Mouse (Mus musculus): ENCODE measurements around the gene Cog2. TPM values are rescaled to one million over a fixed set of nuclear protein-coding genes. Genes with fewer than 3 reads are reported as not detected.
A peak's percentile ranks its signal among the peaks of the same experiment; 100 is the strongest.

Gene Cog2
- polyA plus RNA-seq, 1 experiment from 2014 or later: 41.4 TPM

DNA sequence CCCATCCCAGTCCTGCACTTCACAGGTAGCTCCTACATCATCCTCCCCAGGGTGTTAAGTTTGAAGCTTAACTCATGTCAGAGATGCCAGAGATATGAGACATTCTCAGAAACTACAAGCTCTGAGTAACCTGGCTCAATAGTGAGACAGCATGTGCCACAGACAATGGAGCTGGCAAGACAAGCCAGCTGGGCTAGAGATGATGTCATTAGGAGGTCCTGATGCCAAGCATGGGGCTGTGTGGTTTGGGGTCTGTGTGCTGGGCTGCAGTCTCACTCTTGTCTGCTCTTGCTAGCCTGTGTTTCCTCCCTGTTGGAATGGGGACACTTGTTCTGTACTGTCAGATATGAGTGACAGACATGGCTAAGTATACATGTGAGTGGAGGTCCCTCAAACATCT, 14.9 kb upstream of the Cog2 start:
- no peak overlapping the region for H3K27ac ChIP-seq (ENCODE audit: low read depth, low read length)
- ATAC-seq (replicated peaks; ENCODE audit: low FRiP score): no peak
- H3K27me3 ChIP-seq (ENCODE audit: control insufficient read depth, insufficient read depth, low read length): no peaks in the 10 kb centered on the region
- H3K9ac ChIP-seq (ENCODE audit: low read length): no peak overlapping the region
- no peak for DNase-seq (ENCODE audit: low spot score)
- no peaks in the 10 kb centered on the region for H3K4me1 ChIP-seq (replicated peaks; ENCODE audit: control insufficient read depth, insufficient read depth, low read length)
- H3K36me3 ChIP-seq (ENCODE audit: control insufficient read depth, insufficient read depth, low read length): no peaks in the 10 kb centered on the region
- no peak overlapping the region for H3K4me3 ChIP-seq (ENCODE audit: low read depth, low read length)
- H3K9me3 ChIP-seq (ENCODE audit: control insufficient read depth, low read length): no peaks in the 10 kb centered on the region
- no peak overlapping the region for H3K4me2 ChIP-seq (ENCODE audit: low read depth, low read length, severe bottlenecking)

DNA sequence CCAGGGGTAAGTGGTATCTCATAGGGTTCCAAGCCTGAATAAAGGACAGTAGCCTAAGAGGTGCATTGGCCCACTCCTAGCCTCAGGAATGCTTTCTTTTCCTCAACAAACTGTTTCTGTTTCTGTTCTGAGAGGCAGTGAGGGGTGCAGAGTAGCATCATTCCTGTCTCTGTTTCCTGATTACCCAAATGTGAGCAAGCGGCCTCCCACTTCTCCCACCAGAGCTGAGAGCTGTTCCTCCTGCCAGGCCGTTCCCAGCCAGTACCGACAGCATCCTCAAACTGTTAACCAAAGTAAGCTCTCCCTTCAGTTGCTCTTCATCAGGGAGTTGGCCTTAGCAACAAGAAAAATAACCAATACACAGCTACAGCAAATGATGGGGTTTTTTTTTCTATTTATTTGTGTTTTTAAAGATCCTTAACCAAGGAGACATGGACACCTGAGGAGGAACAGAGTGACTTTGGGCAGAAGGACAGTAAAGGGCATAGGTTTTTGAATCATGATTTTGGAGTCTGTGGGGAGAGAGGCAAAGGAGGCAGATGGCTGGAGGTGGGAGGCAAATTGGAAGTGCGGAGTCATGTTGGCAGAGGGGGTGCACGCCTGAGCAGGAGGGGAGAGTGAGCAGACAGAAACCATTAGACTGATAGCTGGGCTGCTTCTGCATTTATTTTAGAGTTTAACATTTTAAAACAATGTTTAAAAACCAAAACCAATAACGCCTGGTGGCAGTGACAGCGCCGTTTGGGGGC, 12.8 kb upstream of the Cog2 start:
- Histone ChIP-seq H3K36me3 (ENCODE audit: control insufficient read depth, insufficient read depth, low read length) (no peaks in the 10 kb centered on the region), H3K27ac (ENCODE audit: low read depth, low read length) (no peak overlapping the region), H3K4me2 (ENCODE audit: low read depth, low read length, severe bottlenecking) (no peak overlapping the region), H3K9me3 (ENCODE audit: control insufficient read depth, low read length) (no peaks in the 10 kb centered on the region), H3K4me3 (ENCODE audit: low read depth, low read length) (no peak overlapping the region), H3K27me3 (ENCODE audit: control insufficient read depth, insufficient read depth, low read length) (no peaks in the 10 kb centered on the region), H3K4me1 (replicated peaks; ENCODE audit: control insufficient read depth, insufficient read depth, low read length) (no peaks in the 10 kb centered on the region), H3K9ac (ENCODE audit: low read length) (no peak overlapping the region)
- WGBS: 80% methylated on average over 8 of the region's 8 CpGs
- ATAC-seq (replicated peaks; ENCODE audit: low FRiP score) (no peak), DNase-seq (ENCODE audit: low spot score) (no peak)

DNA sequence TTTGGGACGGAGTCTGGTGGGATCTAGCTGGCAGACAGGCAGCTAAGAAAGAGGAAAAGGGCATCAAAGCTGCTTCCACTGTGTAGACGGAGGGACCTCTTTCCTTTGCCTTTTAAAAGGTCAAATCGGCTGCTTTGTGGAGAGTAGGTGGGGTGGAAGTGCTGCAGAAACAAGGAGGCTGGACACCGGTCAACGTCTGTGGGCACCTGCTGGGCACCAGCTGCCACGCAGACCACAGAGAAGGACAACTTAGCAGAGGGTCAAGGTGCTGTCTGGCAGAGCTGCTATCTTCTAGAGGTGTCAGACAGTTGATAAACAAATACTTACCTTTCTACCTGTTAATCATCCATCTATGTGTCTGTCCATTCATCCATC, 12.3 kb upstream of the Cog2 start:
- WGBS: 68% methylated on average over 6 of the region's 6 CpGs
- Histone ChIP-seq H3K27me3 (ENCODE audit: control insufficient read depth, insufficient read depth, low read length) (no peaks in the 10 kb centered on the region), H3K4me3 (ENCODE audit: low read depth, low read length) (no peak overlapping the region), H3K9me3 (ENCODE audit: control insufficient read depth, low read length) (no peaks in the 10 kb centered on the region), H3K4me1 (replicated peaks; ENCODE audit: control insufficient read depth, insufficient read depth, low read length) (no peaks in the 10 kb centered on the region), H3K27ac (ENCODE audit: low read depth, low read length) (no peak overlapping the region), H3K4me2 (ENCODE audit: low read depth, low read length, severe bottlenecking) (no peak overlapping the region), H3K9ac (ENCODE audit: low read length) (no peak overlapping the region), H3K36me3 (ENCODE audit: control insufficient read depth, insufficient read depth, low read length) (no peaks in the 10 kb centered on the region)
- ATAC-seq (replicated peaks; ENCODE audit: low FRiP score): no peak
- DNase-seq (ENCODE audit: low spot score): no peak

DNA sequence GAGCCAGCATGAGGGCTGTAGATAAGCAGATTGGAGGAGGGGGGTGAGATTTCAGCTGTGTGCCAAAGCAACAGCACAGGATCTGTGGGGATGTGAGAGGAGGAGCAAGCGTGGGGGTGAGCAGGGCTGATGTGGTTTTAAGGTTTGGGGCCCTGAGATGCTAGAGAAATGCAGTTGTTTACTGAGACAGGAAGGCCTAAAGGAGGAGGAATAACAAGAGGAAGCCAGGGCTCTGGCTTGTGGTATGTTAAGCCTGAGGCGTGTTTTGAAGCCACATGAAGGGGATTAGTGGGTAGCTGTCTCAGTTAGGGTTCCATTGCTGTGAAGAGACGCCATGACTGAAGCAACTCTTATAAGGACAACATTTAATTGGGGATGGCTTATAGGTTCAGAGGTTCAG, 11.4 kb upstream of the Cog2 start:
- Histone ChIP-seq H3K27me3 (ENCODE audit: control insufficient read depth, insufficient read depth, low read length) (no peaks in the 10 kb centered on the region), H3K4me2 (ENCODE audit: low read depth, low read length, severe bottlenecking) (no peak overlapping the region), H3K9me3 (ENCODE audit: control insufficient read depth, low read length) (no peaks in the 10 kb centered on the region), H3K9ac (ENCODE audit: low read length) (no peak overlapping the region), H3K4me3 (ENCODE audit: low read depth, low read length) (no peak overlapping the region), H3K36me3 (ENCODE audit: control insufficient read depth, insufficient read depth, low read length) (no peaks in the 10 kb centered on the region), H3K4me1 (replicated peaks; ENCODE audit: control insufficient read depth, insufficient read depth, low read length) (no peaks in the 10 kb centered on the region), H3K27ac (ENCODE audit: low read depth, low read length) (no peak overlapping the region)
- DNase-seq (ENCODE audit: low spot score) (no peak), ATAC-seq (replicated peaks; ENCODE audit: low FRiP score) (no peak)
- 77% methylated on average over 3 of the region's 3 CpGs for WGBS

DNA sequence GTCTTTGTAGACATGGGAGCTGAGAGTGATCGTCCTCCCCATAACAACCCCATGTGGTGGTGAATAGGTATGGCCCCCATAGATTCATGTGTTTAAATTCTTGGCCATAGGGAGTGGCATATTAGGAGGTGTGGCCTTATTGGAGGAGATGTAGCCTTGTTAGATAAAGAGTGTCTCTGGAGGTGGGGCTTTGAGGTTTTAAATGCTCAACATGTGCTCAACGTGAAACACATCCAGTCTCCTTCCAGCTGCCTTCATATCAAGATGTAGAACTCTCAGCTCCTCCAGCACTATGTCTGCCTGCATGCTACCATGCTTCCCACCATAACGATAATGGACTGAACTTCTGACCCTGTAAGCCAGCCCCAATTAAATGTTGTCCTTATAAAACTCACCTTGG, 4.5 kb upstream of the Cog2 start:
- 74% methylated on average over 3 of the region's 3 CpGs for WGBS
- ATAC-seq (replicated peaks; ENCODE audit: low FRiP score) (no peak), DNase-seq (ENCODE audit: low spot score) (no peak)
- H3K4me2 ChIP-seq (ENCODE audit: low read depth, low read length, severe bottlenecking): no peak overlapping the region
- no peaks in the 10 kb centered on the region for H3K36me3 ChIP-seq (ENCODE audit: control insufficient read depth, insufficient read depth, low read length)
- H3K27ac ChIP-seq (ENCODE audit: low read depth, low read length): no peak overlapping the region
- no peak overlapping the region for H3K4me3 ChIP-seq (ENCODE audit: low read depth, low read length)
- H3K9me3 ChIP-seq (ENCODE audit: control insufficient read depth, low read length): no peaks in the 10 kb centered on the region
- H3K4me1 ChIP-seq (replicated peaks; ENCODE audit: control insufficient read depth, insufficient read depth, low read length): no peaks in the 10 kb centered on the region
- no peak overlapping the region for H3K9ac ChIP-seq (ENCODE audit: low read length)
- H3K27me3 ChIP-seq (ENCODE audit: control insufficient read depth, insufficient read depth, low read length): no peaks in the 10 kb centered on the region

DNA sequence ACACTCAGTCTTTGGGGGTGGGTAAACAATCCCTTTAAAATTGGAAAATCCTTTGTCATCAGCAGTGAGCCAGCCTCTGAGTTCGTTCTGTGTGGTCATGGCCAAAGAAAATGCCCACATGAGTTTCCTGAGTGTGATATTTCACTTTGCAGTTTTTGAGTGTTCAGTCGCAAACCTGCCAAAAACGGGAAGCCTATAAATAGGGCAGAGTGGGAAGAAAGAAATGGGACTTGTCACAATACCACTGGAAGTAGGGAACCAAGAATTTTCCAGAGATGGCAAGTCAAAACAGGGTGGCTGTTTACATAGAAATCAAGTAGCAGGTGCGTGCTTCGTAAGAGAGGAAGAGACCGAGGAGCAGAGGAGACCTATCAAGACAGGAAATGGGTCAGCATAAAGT, 4.0 kb upstream of the Cog2 start:
- no peak for DNase-seq (ENCODE audit: low spot score)
- Histone ChIP-seq H3K4me1 (replicated peaks; ENCODE audit: control insufficient read depth, insufficient read depth, low read length) (peaks cover 3% of the 10 kb centered on the region; the same call in 1 of the 2 replicates), H3K9ac (ENCODE audit: low read length) (no peak overlapping the region), H3K4me3 (ENCODE audit: low read depth, low read length) (no peak overlapping the region), H3K27ac (ENCODE audit: low read depth, low read length) (no peak overlapping the region), H3K36me3 (ENCODE audit: control insufficient read depth, insufficient read depth, low read length) (no peaks in the 10 kb centered on the region), H3K27me3 (ENCODE audit: control insufficient read depth, insufficient read depth, low read length) (no peaks in the 10 kb centered on the region), H3K4me2 (ENCODE audit: low read depth, low read length, severe bottlenecking) (no peak overlapping the region), H3K9me3 (ENCODE audit: control insufficient read depth, low read length) (no peaks in the 10 kb centered on the region)
- 87% methylated on average over 6 of the region's 6 CpGs for WGBS
- ATAC-seq (replicated peaks; ENCODE audit: low FRiP score): no peak

DNA sequence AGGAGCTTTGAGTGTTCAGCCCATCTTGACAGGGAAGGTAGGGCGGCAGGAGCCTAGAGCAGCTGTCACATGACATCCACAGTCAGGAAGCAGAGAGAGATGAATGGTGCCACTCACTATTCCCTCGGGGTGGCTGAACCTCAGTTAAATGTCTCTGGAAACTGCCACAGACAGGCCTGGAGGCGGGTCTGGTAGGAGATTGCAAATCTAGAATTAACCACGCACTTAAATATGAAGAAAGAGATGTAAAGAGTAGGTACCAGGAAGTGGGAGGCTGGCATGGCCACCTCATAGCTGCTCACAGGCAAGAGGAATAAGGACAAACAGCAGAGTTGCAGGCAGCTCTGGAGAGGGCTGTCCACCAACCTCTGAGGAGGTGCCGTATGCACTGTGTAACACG, 3.4 kb upstream of the Cog2 start:
- no peaks in the 10 kb centered on the region for H3K36me3 ChIP-seq (ENCODE audit: control insufficient read depth, insufficient read depth, low read length)
- H3K4me1 ChIP-seq (replicated peaks; ENCODE audit: control insufficient read depth, insufficient read depth, low read length): peaks cover 5% of the 10 kb centered on the region; the same call in 1 of the 2 replicates
- DNase-seq (ENCODE audit: low spot score) (no peak), ATAC-seq (replicated peaks; ENCODE audit: low FRiP score) (no peak)
- no peaks in the 10 kb centered on the region for H3K9me3 ChIP-seq (ENCODE audit: control insufficient read depth, low read length)
- WGBS: 75% methylated on average over 6 of the region's 6 CpGs
- no peak overlapping the region for H3K9ac ChIP-seq (ENCODE audit: low read length)
- no peak overlapping the region for H3K4me3 ChIP-seq (ENCODE audit: low read depth, low read length)
- H3K27me3 ChIP-seq (ENCODE audit: control insufficient read depth, insufficient read depth, low read length): no peaks in the 10 kb centered on the region
- H3K27ac ChIP-seq (ENCODE audit: low read depth, low read length): no peak overlapping the region
- H3K4me2 ChIP-seq (ENCODE audit: low read depth, low read length, severe bottlenecking): no peak overlapping the region

DNA sequence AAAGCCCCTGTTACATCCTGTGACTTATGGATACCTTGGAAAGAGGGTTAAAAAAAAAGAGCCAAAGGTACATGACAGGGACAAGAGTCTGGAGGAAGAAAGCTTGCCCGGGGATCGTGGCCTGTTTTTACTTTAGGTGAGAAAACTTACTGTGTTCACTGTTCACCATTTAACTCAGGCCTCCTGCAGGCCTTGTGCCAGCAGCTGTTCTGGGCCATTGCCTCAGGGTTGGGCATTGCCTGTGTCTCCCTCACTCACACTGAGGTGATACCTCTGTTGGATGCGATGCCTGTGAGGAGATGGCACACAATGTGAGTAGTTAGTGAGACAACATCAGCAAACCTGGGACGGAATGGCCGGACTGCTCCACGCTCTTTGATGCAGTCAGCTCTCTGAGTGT, 1.4 kb downstream of the Cog2 start:
- 88% methylated on average over 6 of the region's 6 CpGs for WGBS
- no peak for DNase-seq (ENCODE audit: low spot score)

DNA sequence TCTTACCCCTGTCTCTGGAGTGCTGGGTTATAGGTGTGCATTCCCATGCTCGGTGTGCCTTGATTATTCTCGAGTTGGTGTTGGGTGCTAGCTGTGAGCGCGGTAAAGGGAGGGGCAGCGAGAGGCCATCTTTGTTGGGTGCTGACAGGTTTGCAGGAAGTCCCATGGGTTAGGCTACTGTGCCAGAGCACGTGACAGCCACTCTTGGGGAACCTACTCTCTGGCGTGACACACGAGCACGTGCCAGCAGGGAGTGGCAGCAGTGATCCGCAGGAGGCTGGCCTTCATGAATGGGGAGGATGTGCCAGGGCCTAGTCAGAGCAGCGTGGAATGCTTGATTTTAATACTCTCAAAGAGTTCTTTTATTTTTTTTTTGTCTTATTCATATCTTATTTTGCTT, 5.7 kb downstream of the Cog2 start:
- 94% methylated on average over 11 of the region's 11 CpGs for WGBS
- H3K36me3 ChIP-seq (ENCODE audit: control insufficient read depth, insufficient read depth, low read length): no peaks in the 10 kb centered on the region; the same call in 1 of the 2 replicates

More for the DNA sequence above, 1.4 kb downstream of the Cog2 start:
- Histone ChIP-seq H3K36me3 (ENCODE audit: control insufficient read depth, insufficient read depth, low read length) (no peaks in the 10 kb centered on the region; the same call in 1 of the 2 replicates), H3K4me3 (ENCODE audit: low read depth, low read length) (peak overlapping the region; percentile 75; the same call in 1 of the 2 replicates), H3K9me3 (ENCODE audit: control insufficient read depth, low read length) (no peaks in the 10 kb centered on the region), H3K4me1 (replicated peaks; ENCODE audit: control insufficient read depth, insufficient read depth, low read length) (peaks cover 5% of the 10 kb centered on the region; the same call in 1 of the 2 replicates), H3K27ac (ENCODE audit: low read depth, low read length) (no peak overlapping the region), H3K9ac (ENCODE audit: low read length) (no peak overlapping the region), H3K4me2 (ENCODE audit: low read depth, low read length, severe bottlenecking) (peak overlapping the region; percentile 95; the same call in 1 of the 2 replicates), H3K27me3 (ENCODE audit: control insufficient read depth, insufficient read depth, low read length) (no peaks in the 10 kb centered on the region)
- no peak for ATAC-seq (replicated peaks; ENCODE audit: low FRiP score)

More for the DNA sequence above, 5.7 kb downstream of the Cog2 start:
- DNase-seq (ENCODE audit: low spot score) (no peak), ATAC-seq (replicated peaks; ENCODE audit: low FRiP score) (no peak)
- no peaks in the 10 kb centered on the region for H3K9me3 ChIP-seq (ENCODE audit: control insufficient read depth, low read length)
- H3K27ac ChIP-seq (ENCODE audit: low read depth, low read length): no peak overlapping the region
- no peak overlapping the region for H3K4me3 ChIP-seq (ENCODE audit: low read depth, low read length)
- H3K9ac ChIP-seq (ENCODE audit: low read length): no peak overlapping the region
- no peak overlapping the region for H3K4me2 ChIP-seq (ENCODE audit: low read depth, low read length, severe bottlenecking)
- peaks cover 5% of the 10 kb centered on the region; the same call in 1 of the 2 replicates for H3K4me1 ChIP-seq (replicated peaks; ENCODE audit: control insufficient read depth, insufficient read depth, low read length)
- no peaks in the 10 kb centered on the region for H3K27me3 ChIP-seq (ENCODE audit: control insufficient read depth, insufficient read depth, low read length)

Data from forebrain, embryonic 11.5 days (tissue).